Mouse (Mus musculus) hindbrain, embryonic 11.5 days (tissue): ENCODE measurements around the gene Tspo. TPM values are rescaled to one million over a fixed set of nuclear protein-coding genes. Genes with fewer than 3 reads are reported as not detected.

ENCODE experiments used
- ATAC-seq: fragments of 200-750 bp; cut with Nextera tagmentation; 2 replicates; pipeline ENCODE4 v1.8.0; 2017; ENCODE audit warnings: mild to moderate bottlenecking, moderate TSS enrichment, moderate library complexity; ENCODE audit not compliant: low FRiP score
- DNase-seq: peaks from one replicate; pipeline ENCODE4 v3.0.0-alpha.2; 2015; ENCODE audit warnings: low spot score
- H3K27ac ChIP-seq: fragments of 300-500 bp; sonication (generic); 2 replicates; pipeline ENCODE4 v1.5.1; 2014; ENCODE audit warnings: mild to moderate bottlenecking, low read depth, low read length
- H3K27me3 ChIP-seq: fragments of 300-500 bp; sonication (generic); 2 replicates; pipeline ENCODE4 v1.6.1; 2014; ENCODE audit warnings: mild to moderate bottlenecking, low read length, moderate library complexity, mixed read lengths; ENCODE audit not compliant: control insufficient read depth, insufficient read depth
- H3K36me3 ChIP-seq: fragments of 300-500 bp; sonication (generic); 2 replicates; pipeline ENCODE4 v1.6.1; 2014; ENCODE audit warnings: mild to moderate bottlenecking, low read length, moderate library complexity, mixed read lengths; ENCODE audit not compliant: control insufficient read depth, insufficient read depth
- H3K4me1 ChIP-seq: fragments of 300-500 bp; sonication (generic); replicated peaks from 2 replicates; pipeline ENCODE4 v1.6.1; 2014; ENCODE audit warnings: low read length, mixed read lengths; ENCODE audit not compliant: control insufficient read depth, insufficient read depth
- H3K4me2 ChIP-seq: fragments of 300-500 bp; sonication (generic); replicated peaks from 2 replicates; pipeline ENCODE4 v1.6.1; 2014; ENCODE audit warnings: mild to moderate bottlenecking, low read depth, low read length
- H3K4me3 ChIP-seq: fragments of 300-500 bp; sonication (generic); 2 replicates; pipeline ENCODE4 v1.5.1; 2014; ENCODE audit warnings: low read depth, low read length
- H3K9ac ChIP-seq: fragments of 300-500 bp; sonication (generic); 2 replicates; pipeline ENCODE4 v1.6.1; 2014; ENCODE audit warnings: low read depth, low read length
- H3K9me3 ChIP-seq: fragments of 300-500 bp; sonication (generic); 2 replicates; pipeline ENCODE4 v1.6.1; 2016; ENCODE audit warnings: low read length; ENCODE audit not compliant: control insufficient read depth
- WGBS: fragments of 180-500 bp; shearing (Covaris S2); extraction: QIAGEN DNeasy Blood & Tissue Kit; methylation state at CpG from one replicate; pipeline ENCODE4 v1.1.7; 2014; 5-methylcytosine and 5-hydroxymethylcytosine counted together
- polyA plus RNA-seq: library from polyadenylated mRNA; unstranded; fragments of >200 nt; fragmentation: Nextera tagmentation; extraction: Ambion mirVana; gene quantifications from 2 replicates; pipeline ENCODE4 v1.2.1, GENCODE M21; 2014

Tspo gene
- polyA plus RNA-seq, 1 experiment from 2014 or later: 32.0 TPM

DNA sequence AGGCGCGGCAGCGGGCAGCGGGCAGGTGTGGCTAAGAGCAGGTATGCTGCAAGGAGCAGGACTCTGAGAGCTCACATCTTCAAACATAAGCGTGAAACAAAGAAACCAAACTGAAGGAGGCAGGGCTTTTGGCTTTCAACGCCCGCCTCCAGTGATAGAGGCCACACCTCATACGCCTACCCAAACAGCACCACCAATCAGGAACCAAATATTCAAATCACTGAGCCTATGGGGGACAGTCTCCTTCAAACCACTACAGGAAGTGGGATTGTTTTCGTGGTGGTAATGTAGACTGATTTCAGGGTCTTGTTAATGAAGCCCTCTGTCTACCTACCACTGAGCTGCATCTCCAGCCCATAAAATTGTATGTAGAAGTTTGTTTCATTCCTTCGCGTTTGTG is 6.3 kb downstream of the Tspo start:
- Histone ChIP-seq H3K27ac (no peak overlapping the region), H3K4me1 (no peaks in the 10 kb centered on the region), H3K9ac (no peak overlapping the region), H3K9me3 (no peaks in the 10 kb centered on the region), H3K27me3 (no peaks in the 10 kb centered on the region), H3K4me2 (no peak overlapping the region), H3K4me3 (no peak overlapping the region), H3K36me3 (no peaks in the 10 kb centered on the region)
- WGBS: 54% methylated on average over 11 of the region's 11 CpGs
- ATAC-seq: no peak
- DNase-seq: no peak

- Histone ChIP-seq H3K4me1 (no peaks in the 10 kb centered on the region), H3K9me3 (no peaks in the 10 kb centered on the region), H3K36me3 (no peaks in the 10 kb centered on the region), H3K27ac (no peak overlapping the region), H3K4me3 (no peak overlapping the region), H3K9ac (no peak overlapping the region), H3K4me2 (no peak overlapping the region), H3K27me3 (no peaks in the 10 kb centered on the region)
- ATAC-seq (no peak), DNase-seq (no peak)
- WGBS: 63% methylated on average over 2 of the region's 2 CpGs
Measured at GRCm38 (mm10) chr15:83570641-83571040, 7.2 kb downstream of the Tspo start.

DNA sequence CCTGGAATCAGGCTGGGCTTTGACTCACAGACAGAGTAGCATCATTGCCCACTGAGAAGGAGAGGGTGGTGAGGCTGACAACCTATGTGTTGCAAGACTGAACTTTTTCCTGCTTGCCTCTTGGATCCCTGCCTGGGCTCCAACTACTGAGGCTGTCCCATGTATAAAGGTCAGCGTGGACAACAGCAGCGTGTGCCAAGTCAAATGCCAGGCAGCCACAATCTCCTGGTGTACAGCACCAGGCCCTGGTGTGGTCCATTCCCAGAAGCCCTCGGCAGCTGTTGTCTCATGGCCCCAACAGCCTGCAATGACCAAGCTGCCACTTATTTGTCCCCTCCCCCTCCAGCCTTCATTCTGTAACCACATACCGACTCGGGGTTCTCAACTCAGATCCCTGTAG is 8.2 kb downstream of the Tspo start:
- no peak for DNase-seq
- no peak overlapping the region for H3K4me3 ChIP-seq
- no peaks in the 10 kb centered on the region for H3K4me1 ChIP-seq
- no peak overlapping the region for H3K27ac ChIP-seq
- no peaks in the 10 kb centered on the region; the same call in 1 of the 2 replicates for H3K36me3 ChIP-seq
- no peaks in the 10 kb centered on the region for H3K27me3 ChIP-seq
- no peak for ATAC-seq
- WGBS: 85% methylated on average over 5 of the region's 5 CpGs
- H3K4me2 ChIP-seq: no peak overlapping the region
- no peaks in the 10 kb centered on the region for H3K9me3 ChIP-seq
- no peak overlapping the region for H3K9ac ChIP-seq

GRCm38 (mm10) chr15:83572132-83572531 is 8.7 kb downstream of the Tspo start:
- no peak overlapping the region for H3K4me3 ChIP-seq
- DNase-seq (no peak), ATAC-seq (no peak)
- no peaks in the 10 kb centered on the region for H3K4me1 ChIP-seq
- peaks cover 2% of the 10 kb centered on the region; the same call in 1 of the 2 replicates for H3K36me3 ChIP-seq
- H3K9ac ChIP-seq: no peak overlapping the region
- no peaks in the 10 kb centered on the region for H3K27me3 ChIP-seq
- no peaks in the 10 kb centered on the region for H3K9me3 ChIP-seq
- WGBS: 92% methylated on average over 4 of the region's 4 CpGs
- H3K4me2 ChIP-seq: no peak overlapping the region
- no peak overlapping the region for H3K27ac ChIP-seq

DNA sequence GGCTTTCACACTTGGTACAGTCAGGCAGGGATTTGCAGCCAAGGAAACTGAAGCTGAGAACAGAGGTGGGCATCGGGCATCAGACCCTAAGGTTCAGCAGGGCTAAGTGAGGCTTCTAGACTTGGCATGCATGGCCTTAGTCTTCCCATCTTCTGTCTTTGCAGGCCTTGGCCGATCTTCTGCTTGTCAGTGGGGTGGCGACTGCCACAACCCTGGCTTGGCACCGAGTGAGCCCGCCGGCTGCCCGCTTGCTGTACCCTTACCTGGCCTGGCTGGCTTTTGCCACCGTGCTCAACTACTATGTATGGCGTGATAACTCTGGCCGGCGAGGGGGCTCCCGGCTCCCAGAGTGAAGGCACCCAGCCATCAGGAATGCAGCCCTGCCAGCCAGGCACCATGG is 10.2 kb downstream of the Tspo start:
- H3K27me3 ChIP-seq: no peaks in the 10 kb centered on the region
- H3K36me3 ChIP-seq: peaks cover 6% of the 10 kb centered on the region; the same call in 1 of the 2 replicates
- no peak overlapping the region for H3K4me3 ChIP-seq
- no peaks in the 10 kb centered on the region for H3K9me3 ChIP-seq
- no peak overlapping the region for H3K27ac ChIP-seq
- DNase-seq (no peak), ATAC-seq (no peak)
- WGBS: 93% methylated on average over 12 of the region's 12 CpGs
- H3K4me2 ChIP-seq: no peak overlapping the region
- no peak overlapping the region for H3K9ac ChIP-seq
- H3K4me1 ChIP-seq: no peaks in the 10 kb centered on the region

DNA sequence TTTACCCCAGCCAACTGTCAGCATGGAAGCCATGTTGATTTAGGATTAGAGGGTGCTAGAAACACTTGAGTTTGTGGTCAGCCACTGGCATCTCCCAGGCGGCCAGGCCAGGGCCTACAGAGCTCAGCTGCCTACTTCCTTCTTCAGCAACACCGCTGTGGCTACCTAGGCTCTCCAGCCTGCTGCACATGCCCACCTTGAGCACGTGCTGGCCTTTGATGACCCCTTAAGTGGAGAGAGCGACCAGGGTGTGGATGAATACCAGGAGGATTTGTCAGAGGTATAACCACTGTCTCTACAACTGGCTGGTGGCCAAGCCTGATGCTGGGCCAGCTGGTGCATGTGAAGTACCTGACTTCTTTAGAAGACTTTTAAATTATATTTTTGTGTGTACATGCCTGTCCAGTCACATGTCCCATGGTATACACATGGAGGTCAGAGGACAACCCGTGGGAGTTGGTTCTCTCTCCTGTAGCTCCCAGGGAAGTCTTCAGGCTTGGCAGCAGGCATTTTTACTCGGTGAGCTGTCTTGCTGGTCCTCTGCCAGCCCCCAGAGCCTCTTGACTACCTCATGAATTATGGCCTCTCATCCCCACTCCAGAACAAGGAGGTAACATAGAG is 11.4 kb downstream of the Tspo start:
- ATAC-seq (no peak), DNase-seq (no peak)
- WGBS: 86% methylated on average over 6 of the region's 6 CpGs
- no peaks in the 10 kb centered on the region for H3K9me3 ChIP-seq
- no peak overlapping the region for H3K9ac ChIP-seq
- no peak overlapping the region for H3K4me2 ChIP-seq
- no peaks in the 10 kb centered on the region for H3K4me1 ChIP-seq
- no peak overlapping the region for H3K27ac ChIP-seq
- no peak overlapping the region for H3K4me3 ChIP-seq
- H3K27me3 ChIP-seq: no peaks in the 10 kb centered on the region
- peaks cover 15% of the 10 kb centered on the region for H3K36me3 ChIP-seq

GRCm38 (mm10) chr15:83575543-83575942 is 12.2 kb downstream of the Tspo start:
- DNase-seq (no peak), ATAC-seq (no peak)
- H3K27me3 ChIP-seq: no peaks in the 10 kb centered on the region
- no peaks in the 10 kb centered on the region for H3K9me3 ChIP-seq
- H3K4me2 ChIP-seq: no peak overlapping the region
- H3K4me1 ChIP-seq: no peaks in the 10 kb centered on the region
- no peak overlapping the region for H3K9ac ChIP-seq
- H3K27ac ChIP-seq: no peak overlapping the region
- no peak overlapping the region for H3K4me3 ChIP-seq
- 90% methylated on average over 8 of the region's 8 CpGs for WGBS
- H3K36me3 ChIP-seq: peaks cover 21% of the 10 kb centered on the region

DNA sequence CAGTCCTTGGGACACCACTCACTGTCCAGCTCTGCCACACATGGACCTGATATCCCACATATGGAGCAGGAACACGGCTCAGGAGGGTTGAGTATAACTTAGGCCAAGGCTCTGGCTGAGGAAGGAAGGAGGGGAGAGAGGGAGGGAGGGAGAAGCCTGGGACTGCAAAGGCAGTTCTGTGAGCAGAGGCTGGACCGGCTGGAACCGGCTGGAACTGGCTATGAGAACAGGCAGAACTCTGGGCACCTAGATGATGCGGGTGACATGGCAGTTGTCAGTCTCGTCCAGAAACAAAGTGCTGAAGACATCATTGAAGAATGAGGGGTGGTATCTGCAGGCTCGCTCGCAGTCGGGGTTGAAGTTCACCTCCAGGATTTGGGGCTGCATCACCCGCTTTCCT is 13.3 kb downstream of the Tspo start:
- Histone ChIP-seq H3K4me1 (no peaks in the 10 kb centered on the region), H3K27me3 (no peaks in the 10 kb centered on the region), H3K4me3 (no peak overlapping the region), H3K4me2 (no peak overlapping the region), H3K9me3 (no peaks in the 10 kb centered on the region), H3K27ac (no peak overlapping the region), H3K9ac (no peak overlapping the region), H3K36me3 (peaks cover 27% of the 10 kb centered on the region)
- ATAC-seq: no peak
- DNase-seq: no peak
- 93% methylated on average over 9 of the region's 9 CpGs for WGBS

DNA sequence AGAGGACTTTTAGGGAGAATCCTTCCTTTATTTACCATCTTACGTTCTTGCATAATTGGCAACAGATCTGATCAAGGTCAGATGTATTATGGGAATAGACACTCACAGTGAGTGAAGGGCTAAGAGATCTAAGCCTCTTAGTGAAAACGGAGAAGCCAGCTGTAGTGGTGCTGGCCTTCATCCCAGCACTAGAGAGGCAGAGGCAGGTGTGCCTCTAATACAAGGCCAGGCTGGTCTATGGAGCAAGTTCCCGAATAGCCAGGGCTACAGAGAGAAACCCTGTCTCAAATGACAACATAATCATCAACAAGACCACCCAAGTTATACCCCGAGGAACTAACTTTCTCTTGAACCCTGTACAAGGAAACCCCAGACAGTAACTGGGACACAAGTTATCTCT is 19.5 kb downstream of the Tspo start:
- no peak overlapping the region for H3K4me2 ChIP-seq
- H3K27ac ChIP-seq: no peak overlapping the region
- no peaks in the 10 kb centered on the region for H3K4me1 ChIP-seq
- no peak overlapping the region for H3K4me3 ChIP-seq
- ATAC-seq (no peak), DNase-seq (no peak)
- H3K27me3 ChIP-seq: no peaks in the 10 kb centered on the region
- 87% methylated on average over 4 of the region's 4 CpGs for WGBS
- H3K36me3 ChIP-seq: peaks cover 37% of the 10 kb centered on the region
- no peak overlapping the region for H3K9ac ChIP-seq
- H3K9me3 ChIP-seq: no peaks in the 10 kb centered on the region
